Mouse (Mus musculus): ENCODE results near the gene Cspg5. TPM values are rescaled to one million over a fixed set of nuclear protein-coding genes. Genes with fewer than 3 reads are reported as not detected.

Gene Cspg5
- polyA plus RNA-seq, 1 experiment, result 0.24 TPM

DNA sequence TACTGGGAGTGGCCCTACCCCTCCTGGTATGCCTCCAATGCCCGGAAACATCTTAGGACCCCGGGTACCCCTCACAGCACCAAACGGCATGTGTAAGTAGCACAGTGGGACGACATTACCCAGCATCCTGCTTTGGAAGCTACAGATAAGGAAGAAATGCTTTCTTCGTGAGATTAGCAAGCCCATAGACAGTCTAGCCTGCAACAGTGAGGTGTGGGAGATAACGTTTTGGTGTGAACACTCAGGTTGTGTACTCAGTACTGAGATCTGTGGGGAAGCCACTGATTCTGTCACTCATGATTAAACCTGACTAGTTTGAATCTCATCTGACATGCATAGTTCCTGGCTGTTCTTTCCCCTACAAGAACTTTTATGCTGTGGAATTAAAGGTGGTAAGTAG, 8.6 kb upstream of the Cspg5 start:
- Histone ChIP-seq H3K79me2 (ENCODE audit: control insufficient read depth, insufficient read depth) (no peaks in the 10 kb centered on the region), H3K4me2 (ENCODE audit: low read depth) (no peak overlapping the region), H3K4me3 (no peak overlapping the region), H3K27me3 (ENCODE audit: control insufficient read depth, insufficient read depth, insufficient read length) (no peaks in the 10 kb centered on the region), H3ac (ENCODE audit: control insufficient read depth, insufficient read length) (no peak overlapping the region), H3K36me3 (ENCODE audit: control insufficient read depth, insufficient read depth) (peaks cover 49% of the 10 kb centered on the region)
- TF ChIP-seq SRF (IDR thresholded peaks at IDR 0.05; ENCODE audit: control insufficient read depth, insufficient read length, low read depth), result no peak
- no peak for TF ChIP-seq CEBPB (IDR thresholded peaks at IDR 0.05; ENCODE audit: insufficient read depth, poor library complexity, severe bottlenecking)
- no peak for TF ChIP-seq E2F4 (IDR thresholded peaks at IDR 0.05; ENCODE audit: insufficient read depth)
- TF ChIP-seq MYOD1 (IDR thresholded peaks at IDR 0.05; ENCODE audit: control insufficient read depth in 1 of 3, insufficient read length in 2 of 3, low read depth in 2 of 3), result no peak
- TF ChIP-seq POLR2A (IDR thresholded peaks at IDR 0.05; ENCODE audit: insufficient read length, low read depth), result no peak
- TF ChIP-seq MAX (IDR thresholded peaks at IDR 0.05; ENCODE audit: low read depth), result no peak
- no peak for TF ChIP-seq REST (IDR thresholded peaks at IDR 0.05; ENCODE audit: insufficient read depth, insufficient read length)
- no peak for TF ChIP-seq TCF12 (IDR thresholded peaks at IDR 0.05; ENCODE audit: insufficient read depth, poor library complexity, severe bottlenecking)
- no peak for TF ChIP-seq USF1 (IDR thresholded peaks at IDR 0.05; ENCODE audit: low read depth)
- TF ChIP-seq TCF3 (IDR thresholded peaks at IDR 0.05; ENCODE audit: insufficient read length, low read depth), result no peak
- TF ChIP-seq POLR2AphosphoS2 (IDR thresholded peaks at IDR 0.05; ENCODE audit: insufficient read length, low read depth), result no peak
- no peak for TF ChIP-seq MYOG (IDR thresholded peaks at IDR 0.05; ENCODE audit: control insufficient read depth in 1 of 3, insufficient read depth in 1 of 3, insufficient read length in 2 of 3, low read depth in 2 of 3)

DNA sequence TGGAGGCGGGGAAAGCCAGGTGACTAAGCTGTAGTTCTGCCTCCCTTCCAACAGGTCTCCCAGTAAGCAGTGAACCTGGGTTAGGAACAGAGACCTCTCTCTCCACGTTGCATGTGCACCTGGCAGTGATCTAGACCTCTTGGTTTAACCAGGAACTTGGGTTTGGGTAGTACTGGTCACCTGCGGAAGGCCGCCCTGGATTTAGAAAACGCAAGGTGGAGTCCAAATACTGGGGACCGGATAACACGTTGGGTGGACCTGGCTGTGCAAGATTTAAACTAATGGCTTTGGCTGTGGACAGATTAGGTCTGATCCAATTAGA, 945 bp downstream of the Cspg5 start:
- H3K4me3 ChIP-seq, result no peak overlapping the region
- TF ChIP-seq MAX (IDR thresholded peaks at IDR 0.05; ENCODE audit: low read depth) (no peak), MYOG (IDR thresholded peaks at IDR 0.05; ENCODE audit: control insufficient read depth in 1 of 3, insufficient read depth in 1 of 3, insufficient read length in 2 of 3, low read depth in 2 of 3) (no peak), POLR2A (IDR thresholded peaks at IDR 0.05; ENCODE audit: insufficient read length, low read depth) (no peak), E2F4 (IDR thresholded peaks at IDR 0.05; ENCODE audit: insufficient read depth) (no peak), POLR2AphosphoS2 (IDR thresholded peaks at IDR 0.05; ENCODE audit: insufficient read length, low read depth) (no peak), TCF12 (IDR thresholded peaks at IDR 0.05; ENCODE audit: insufficient read depth, poor library complexity, severe bottlenecking) (no peak), REST (IDR thresholded peaks at IDR 0.05; ENCODE audit: insufficient read depth, insufficient read length) (no peak), USF1 (IDR thresholded peaks at IDR 0.05; ENCODE audit: low read depth) (no peak), MYOD1 (IDR thresholded peaks at IDR 0.05; ENCODE audit: control insufficient read depth in 1 of 3, insufficient read length in 2 of 3, low read depth in 2 of 3) (no peak), TCF3 (IDR thresholded peaks at IDR 0.05; ENCODE audit: insufficient read length, low read depth) (no peak), CEBPB (IDR thresholded peaks at IDR 0.05; ENCODE audit: insufficient read depth, poor library complexity, severe bottlenecking) (no peak), SRF (IDR thresholded peaks at IDR 0.05; ENCODE audit: control insufficient read depth, insufficient read length, low read depth) (no peak)
- H3K27me3 ChIP-seq (ENCODE audit: control insufficient read depth, insufficient read depth, insufficient read length), result no peaks in the 10 kb centered on the region
- H3ac ChIP-seq (ENCODE audit: control insufficient read depth, insufficient read length), result no peak overlapping the region
- no peaks in the 10 kb centered on the region for H3K79me2 ChIP-seq (ENCODE audit: control insufficient read depth, insufficient read depth)
- H3K36me3 ChIP-seq (ENCODE audit: control insufficient read depth, insufficient read depth), result no peaks in the 10 kb centered on the region
- H3K4me2 ChIP-seq (ENCODE audit: low read depth), result no peak overlapping the region

DNA sequence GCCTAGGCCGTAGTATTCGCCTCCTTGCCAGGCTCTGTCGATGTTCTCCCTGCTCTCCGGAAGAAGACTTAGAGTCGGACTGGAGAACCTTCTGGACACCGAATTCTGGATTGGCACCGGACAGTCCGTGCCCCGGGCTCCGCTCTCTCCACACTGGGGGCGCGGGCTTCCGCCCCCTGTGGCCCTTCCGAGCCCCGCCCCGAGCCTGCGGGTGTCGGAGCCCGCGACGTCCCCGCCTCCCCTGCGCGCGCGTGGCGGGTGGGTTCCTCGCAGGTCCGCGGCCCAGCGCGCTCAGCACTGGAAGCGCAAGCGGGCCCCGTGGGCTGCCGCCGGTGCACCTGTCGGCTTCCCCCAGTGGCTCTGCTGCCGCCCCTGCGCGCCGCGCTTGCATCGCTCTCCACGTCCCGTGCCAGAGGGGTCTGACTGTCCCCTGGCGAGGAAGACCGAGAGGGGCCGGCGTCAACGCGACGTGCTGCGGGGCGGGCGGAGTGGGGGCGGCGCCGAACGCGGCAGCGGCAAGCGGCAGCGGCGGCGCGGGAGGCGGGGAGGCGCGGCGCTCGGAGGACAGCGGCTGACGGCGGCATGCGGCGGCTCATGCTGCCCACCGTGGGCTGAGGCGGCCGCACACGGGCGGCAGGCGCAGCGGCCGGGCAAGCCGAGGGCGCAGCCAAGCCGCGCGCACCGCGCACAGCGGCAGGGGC, 1.5 kb downstream of the Cspg5 start:
- Histone ChIP-seq H3K79me2 (ENCODE audit: control insufficient read depth, insufficient read depth) (no peaks in the 10 kb centered on the region), H3K4me2 (ENCODE audit: low read depth) (no peak overlapping the region), H3K36me3 (ENCODE audit: control insufficient read depth, insufficient read depth) (no peaks in the 10 kb centered on the region), H3K4me3 (no peak overlapping the region), H3K27me3 (ENCODE audit: control insufficient read depth, insufficient read depth, insufficient read length) (no peaks in the 10 kb centered on the region), H3ac (ENCODE audit: control insufficient read depth, insufficient read length) (no peak overlapping the region)
- TF ChIP-seq MYOG (IDR thresholded peaks at IDR 0.05; ENCODE audit: control insufficient read depth in 1 of 3, insufficient read depth in 1 of 3, insufficient read length in 2 of 3, low read depth in 2 of 3), result peak in 2 of 3 experiments; percentile 23 to 32
- TF ChIP-seq POLR2AphosphoS2 (IDR thresholded peaks at IDR 0.05; ENCODE audit: insufficient read length, low read depth), result peak; percentile 46
- TF ChIP-seq CEBPB (IDR thresholded peaks at IDR 0.05; ENCODE audit: insufficient read depth, poor library complexity, severe bottlenecking), result no peak
- peak in 1 of 3 experiments; percentile 39 for TF ChIP-seq MYOD1 (IDR thresholded peaks at IDR 0.05; ENCODE audit: control insufficient read depth in 1 of 3, insufficient read length in 2 of 3, low read depth in 2 of 3)

DNA sequence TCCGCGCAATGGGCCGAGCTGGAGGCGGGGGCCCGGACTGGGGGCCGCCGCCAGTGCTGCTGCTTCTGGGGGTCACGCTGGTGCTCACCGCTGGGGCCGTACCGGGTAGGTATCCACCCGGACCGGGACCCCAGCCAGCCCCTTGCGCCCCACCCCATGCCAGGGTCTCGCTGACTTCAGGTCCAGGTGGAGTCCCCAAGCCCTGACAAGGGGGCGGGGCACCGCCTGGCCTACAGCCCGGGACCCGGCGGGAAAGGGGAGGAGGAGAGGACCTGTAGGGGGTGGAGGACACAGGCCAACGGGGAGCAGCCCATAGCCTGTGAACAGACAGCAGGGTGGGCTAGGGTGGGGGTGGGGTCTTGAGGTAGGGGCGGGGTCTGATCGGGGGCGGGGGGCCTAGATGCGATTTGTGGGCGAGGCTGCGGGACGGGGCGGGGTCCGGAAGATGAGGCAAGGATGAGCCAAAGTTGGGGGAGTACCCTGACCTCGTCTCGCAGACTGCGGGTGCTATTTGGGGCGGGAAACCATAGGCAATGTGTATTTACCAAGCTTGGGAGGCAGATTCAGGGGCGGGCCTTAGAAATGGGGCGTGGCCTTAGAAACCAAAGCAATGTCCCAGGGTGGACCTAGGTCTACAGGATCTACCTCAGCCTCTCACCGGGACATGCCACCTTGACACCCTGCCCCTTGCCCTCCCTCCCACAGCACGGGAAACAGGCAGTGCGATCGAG, 2.2 kb downstream of the Cspg5 start:
- Histone ChIP-seq H3K79me2 (ENCODE audit: control insufficient read depth, insufficient read depth) (no peaks in the 10 kb centered on the region), H3K4me3 (no peak overlapping the region), H3K36me3 (ENCODE audit: control insufficient read depth, insufficient read depth) (no peaks in the 10 kb centered on the region), H3K4me2 (ENCODE audit: low read depth) (peak overlapping the region; percentile 12), H3ac (ENCODE audit: control insufficient read depth, insufficient read length) (no peak overlapping the region), H3K27me3 (ENCODE audit: control insufficient read depth, insufficient read depth, insufficient read length) (no peaks in the 10 kb centered on the region)
- no peak for TF ChIP-seq SRF (IDR thresholded peaks at IDR 0.05; ENCODE audit: control insufficient read depth, insufficient read length, low read depth)
- no peak for TF ChIP-seq TCF3 (IDR thresholded peaks at IDR 0.05; ENCODE audit: insufficient read length, low read depth)
- TF ChIP-seq MYOD1 (IDR thresholded peaks at IDR 0.05; ENCODE audit: control insufficient read depth in 1 of 3, insufficient read length in 2 of 3, low read depth in 2 of 3), result no peak
- TF ChIP-seq POLR2AphosphoS2 (IDR thresholded peaks at IDR 0.05; ENCODE audit: insufficient read length, low read depth), result peak; percentile 37
- no peak for TF ChIP-seq CEBPB (IDR thresholded peaks at IDR 0.05; ENCODE audit: insufficient read depth, poor library complexity, severe bottlenecking)
- TF ChIP-seq MYOG (IDR thresholded peaks at IDR 0.05; ENCODE audit: control insufficient read depth in 1 of 3, insufficient read depth in 1 of 3, insufficient read length in 2 of 3, low read depth in 2 of 3), result no peak

Measured in myocyte (in vitro differentiated cells).